Mouse (Mus musculus): ENCODE data around the gene Gm10961. TPM values are rescaled to one million over a fixed set of nuclear protein-coding genes. Genes with fewer than 3 reads are reported as not detected.
A peak's percentile ranks its signal among the peaks of the same experiment; 100 is the strongest.

The Gm10961 gene
- polyA plus RNA-seq, 1 experiment from 2014 or later = not detected

DNA sequence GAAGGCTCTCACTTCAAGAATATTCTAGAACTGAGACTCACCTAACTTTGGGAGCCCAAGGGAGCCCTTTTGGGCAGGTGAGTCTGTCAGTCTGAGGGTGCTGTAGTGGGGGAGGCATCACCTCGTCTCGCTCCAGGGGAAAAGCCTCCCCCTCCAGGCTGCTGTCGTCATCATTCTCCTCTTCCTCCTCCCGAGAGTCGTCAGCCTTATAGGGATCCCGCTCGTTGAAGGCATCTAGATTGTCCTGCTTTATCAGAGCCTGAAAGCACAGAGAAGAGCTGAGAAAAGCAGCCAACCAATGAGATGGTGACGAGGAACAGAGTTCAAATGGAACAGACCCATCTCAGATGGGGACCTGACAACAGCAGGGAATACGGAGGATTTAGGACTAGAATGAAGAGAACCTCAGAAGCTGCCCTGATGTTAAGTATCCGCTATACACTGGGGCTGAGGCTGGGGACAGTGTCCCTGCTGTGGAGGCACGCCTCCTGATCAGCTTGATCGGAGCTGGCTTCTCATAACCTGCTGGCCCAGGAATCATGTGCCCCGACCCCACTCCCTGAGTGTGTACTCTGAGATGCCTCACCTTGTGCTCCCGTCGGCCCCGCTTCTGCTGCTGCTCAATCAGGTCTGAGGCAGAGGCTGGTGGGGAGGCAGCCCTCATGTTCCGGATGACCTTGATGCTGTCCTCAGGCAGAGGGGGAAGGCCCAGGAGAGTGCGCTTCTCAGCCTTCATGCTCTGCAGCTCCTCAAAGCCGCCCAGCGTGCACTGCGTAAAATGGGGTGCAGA, 9.6 kb upstream of the Gm10961 start:
- Histone ChIP-seq H3K36me3 (peaks cover 97% of the 10 kb centered on the region), H3K9ac (no peak overlapping the region), H3K27ac (no peak overlapping the region), H3K4me3 (no peak overlapping the region), H3K4me2 (replicated peaks) (no peak overlapping the region), H3K9me3 (no peaks in the 10 kb centered on the region), H3K4me1 (no peaks in the 10 kb centered on the region), H3K27me3 (no peaks in the 10 kb centered on the region)
- 93% methylated on average over 21 of the region's 21 CpGs for WGBS
- ATAC-seq (ENCODE audit: low FRiP score, low read depth) = no peak

DNA sequence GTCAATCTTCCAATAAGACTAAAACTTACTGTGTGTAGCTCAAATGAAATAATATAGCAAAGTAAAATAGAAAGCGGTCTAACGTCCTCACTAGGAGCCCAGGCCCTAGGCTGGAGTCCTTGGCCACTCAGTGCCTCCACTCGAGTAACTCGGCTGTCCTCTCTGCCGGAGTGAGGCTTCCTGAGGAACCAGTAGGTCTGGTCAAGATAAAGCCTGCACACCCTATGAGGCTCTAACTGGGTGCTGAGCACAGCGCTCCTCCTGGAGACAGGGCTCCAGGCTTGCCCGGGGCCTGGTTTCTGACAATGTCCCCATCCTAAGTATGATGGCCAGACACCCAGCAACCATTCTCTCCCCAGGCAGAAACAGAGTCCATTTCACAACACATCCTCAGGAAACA, 8.6 kb upstream of the Gm10961 start:
- ATAC-seq (ENCODE audit: low FRiP score, low read depth) = no peak
- Histone ChIP-seq H3K27ac (no peak overlapping the region), H3K9me3 (no peaks in the 10 kb centered on the region), H3K27me3 (no peaks in the 10 kb centered on the region), H3K9ac (no peak overlapping the region), H3K4me1 (no peaks in the 10 kb centered on the region), H3K36me3 (peaks cover 97% of the 10 kb centered on the region), H3K4me2 (replicated peaks) (no peak overlapping the region), H3K4me3 (no peak overlapping the region)
- WGBS = 94% methylated on average over 7 of the region's 7 CpGs

- Histone ChIP-seq H3K9me3 (no peaks in the 10 kb centered on the region), H3K4me1 (no peaks in the 10 kb centered on the region), H3K27ac (no peak overlapping the region), H3K9ac (no peak overlapping the region), H3K4me3 (no peak overlapping the region), H3K4me2 (replicated peaks) (no peak overlapping the region), H3K36me3 (peaks cover 92% of the 10 kb centered on the region), H3K27me3 (no peaks in the 10 kb centered on the region)
- no peak for ATAC-seq (ENCODE audit: low FRiP score, low read depth)
- 94% methylated on average over 8 of the region's 8 CpGs for WGBS
These were observed 6.7 kb upstream of the Gm10961 start for GRCm38 (mm10) chr3:107624424-107624823.

- 93% methylated on average over 8 of the region's 8 CpGs for WGBS
- H3K4me1 ChIP-seq = peaks cover 9% of the 10 kb centered on the region
- no peak overlapping the region for H3K9ac ChIP-seq
- no peak overlapping the region for H3K4me2 ChIP-seq (replicated peaks)
- H3K36me3 ChIP-seq = peaks cover 84% of the 10 kb centered on the region
- ATAC-seq (ENCODE audit: low FRiP score, low read depth) = no peak
- H3K9me3 ChIP-seq = no peaks in the 10 kb centered on the region
- H3K4me3 ChIP-seq = no peak overlapping the region
- H3K27ac ChIP-seq = no peak overlapping the region
- H3K27me3 ChIP-seq = no peaks in the 10 kb centered on the region
These were observed 5.6 kb upstream of the Gm10961 start for GRCm38 (mm10) chr3:107625536-107625935.

DNA sequence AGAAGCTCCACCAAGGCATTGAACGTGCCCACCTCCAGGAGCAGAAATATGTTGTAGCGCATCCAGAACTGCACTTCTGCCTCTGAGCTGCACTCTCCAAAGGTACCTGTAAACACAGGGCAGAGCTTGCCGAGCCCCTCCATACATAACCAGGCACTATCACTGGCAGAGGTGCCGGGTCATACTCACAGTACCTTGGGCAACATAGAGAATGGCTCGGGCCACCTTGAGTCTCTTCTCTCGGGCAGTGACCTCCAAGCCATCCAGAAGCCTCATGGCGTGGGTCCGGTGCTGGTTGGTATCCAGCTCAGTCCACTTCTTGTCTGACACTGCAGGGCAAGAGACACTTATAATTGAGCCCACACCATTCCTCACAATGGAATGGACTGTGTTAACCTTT, 4.4 kb upstream of the Gm10961 start:
- Histone ChIP-seq H3K27ac (no peak overlapping the region), H3K9ac (no peak overlapping the region), H3K27me3 (no peaks in the 10 kb centered on the region), H3K9me3 (no peaks in the 10 kb centered on the region), H3K4me3 (no peak overlapping the region), H3K36me3 (peaks cover 72% of the 10 kb centered on the region), H3K4me1 (peaks cover 11% of the 10 kb centered on the region), H3K4me2 (replicated peaks) (no peak overlapping the region)
- 97% methylated on average over 8 of the region's 8 CpGs for WGBS
- ATAC-seq (ENCODE audit: low FRiP score, low read depth) = no peak

DNA sequence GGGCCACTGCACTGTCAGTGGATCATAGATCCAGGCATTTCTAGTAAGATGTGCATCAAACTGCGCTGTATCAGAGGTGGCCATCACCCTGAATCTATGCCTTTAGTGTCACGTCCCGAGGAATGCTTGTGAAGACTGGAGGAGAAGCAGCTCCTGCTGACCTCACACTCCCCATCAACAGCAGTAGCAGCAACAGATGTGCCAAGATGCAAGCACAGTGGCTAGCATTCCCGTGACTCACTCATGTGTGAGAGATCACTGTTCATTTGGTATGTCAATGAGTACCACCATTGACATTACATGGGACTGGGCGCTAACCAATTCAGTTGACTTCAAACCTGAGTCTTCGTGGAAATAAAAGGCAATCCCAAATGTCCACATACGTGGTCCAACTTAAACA, 3.5 kb upstream of the Gm10961 start:
- WGBS = 92% methylated on average over 7 of the region's 7 CpGs
- ATAC-seq (ENCODE audit: low FRiP score, low read depth) = no peak
- Histone ChIP-seq H3K4me1 (peaks cover 11% of the 10 kb centered on the region), H3K9ac (no peak overlapping the region), H3K27me3 (no peaks in the 10 kb centered on the region), H3K27ac (no peak overlapping the region), H3K9me3 (no peaks in the 10 kb centered on the region), H3K36me3 (peaks cover 63% of the 10 kb centered on the region), H3K4me3 (no peak overlapping the region), H3K4me2 (replicated peaks) (no peak overlapping the region)

DNA sequence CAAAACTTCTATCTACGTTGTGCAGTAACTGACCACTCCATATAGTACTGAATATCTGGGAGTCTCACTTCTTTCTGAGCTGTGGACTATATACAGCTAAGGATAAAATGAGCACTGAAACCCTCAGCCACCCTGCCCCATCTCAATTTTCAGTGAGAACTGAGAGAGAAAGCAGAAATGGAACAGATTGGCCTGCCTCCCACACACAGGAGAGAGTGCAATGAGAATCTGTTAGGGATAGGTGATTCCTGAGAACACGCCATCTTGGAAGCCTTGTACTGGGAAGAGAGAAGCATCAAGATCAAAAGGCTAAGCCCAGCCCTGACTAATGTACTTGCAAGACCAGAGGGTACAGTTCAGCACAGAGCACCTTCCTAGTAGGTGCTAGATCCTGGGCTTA, 2.6 kb upstream of the Gm10961 start:
- Histone ChIP-seq H3K27me3 (no peaks in the 10 kb centered on the region), H3K4me2 (replicated peaks) (no peak overlapping the region), H3K27ac (no peak overlapping the region), H3K4me1 (peaks cover 11% of the 10 kb centered on the region), H3K4me3 (no peak overlapping the region), H3K36me3 (peaks cover 54% of the 10 kb centered on the region), H3K9ac (no peak overlapping the region), H3K9me3 (no peaks in the 10 kb centered on the region)
- 92% methylated on average over 2 of the region's 2 CpGs for WGBS
- ATAC-seq (ENCODE audit: low FRiP score, low read depth) = no peak

- H3K9ac ChIP-seq = no peak overlapping the region
- no peaks in the 10 kb centered on the region for H3K27me3 ChIP-seq
- H3K27ac ChIP-seq = no peak overlapping the region
- peaks cover 45% of the 10 kb centered on the region for H3K36me3 ChIP-seq
- H3K4me1 ChIP-seq = peaks cover 11% of the 10 kb centered on the region
- 89% methylated on average over 4 of the region's 4 CpGs for WGBS
- H3K4me2 ChIP-seq (replicated peaks) = no peak overlapping the region
- ATAC-seq (ENCODE audit: low FRiP score, low read depth) = no peak
- no peaks in the 10 kb centered on the region for H3K9me3 ChIP-seq
- H3K4me3 ChIP-seq = no peak overlapping the region
These were observed 1.7 kb upstream of the Gm10961 start for GRCm38 (mm10) chr3:107629411-107629810.

DNA sequence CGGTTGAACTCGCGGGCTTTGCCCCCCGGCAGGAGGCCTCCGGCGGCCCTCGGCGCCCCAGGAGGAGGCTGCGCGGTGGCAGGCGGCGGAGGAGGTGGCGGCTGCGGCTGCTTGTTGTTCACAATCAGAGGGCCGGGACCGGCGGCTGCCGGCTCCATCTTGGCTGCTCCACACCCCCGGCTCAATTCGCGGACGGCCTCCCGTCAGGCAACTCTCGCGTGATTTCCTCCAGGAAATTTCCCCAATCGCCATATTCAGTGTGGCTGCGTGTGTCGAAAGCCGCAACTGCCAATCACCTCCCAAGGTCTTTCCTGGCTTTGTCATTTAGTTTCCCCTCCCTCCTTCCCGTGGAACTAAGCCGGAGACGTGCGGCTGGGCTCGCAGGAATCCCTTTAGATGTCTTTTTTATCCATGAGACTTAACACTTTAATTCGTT, 419 bp downstream of the Gm10961 start, which contains the start of gene Strip1:
Gene Strip1, minus strand, starts transcription at position 172 of the 436 bp plus-strand sequence.
- peak; percentile 95 for ATAC-seq (ENCODE audit: low FRiP score, low read depth)
- Histone ChIP-seq H3K9me3 (no peaks in the 10 kb centered on the region), H3K36me3 (peaks cover 24% of the 10 kb centered on the region), H3K4me2 (replicated peaks) (peak within 1 kb of the TSS; percentile 84), H3K4me1 (peaks cover 11% of the 10 kb centered on the region), H3K4me3 (peak within 1 kb of the TSS; percentile 98), H3K27ac (peak within 1 kb of the TSS; percentile 93), H3K9ac (peak within 1 kb of the TSS; percentile 98), H3K27me3 (no peaks in the 10 kb centered on the region)
- WGBS = under 1% methylated on average over 35 of the region's 35 CpGs

DNA sequence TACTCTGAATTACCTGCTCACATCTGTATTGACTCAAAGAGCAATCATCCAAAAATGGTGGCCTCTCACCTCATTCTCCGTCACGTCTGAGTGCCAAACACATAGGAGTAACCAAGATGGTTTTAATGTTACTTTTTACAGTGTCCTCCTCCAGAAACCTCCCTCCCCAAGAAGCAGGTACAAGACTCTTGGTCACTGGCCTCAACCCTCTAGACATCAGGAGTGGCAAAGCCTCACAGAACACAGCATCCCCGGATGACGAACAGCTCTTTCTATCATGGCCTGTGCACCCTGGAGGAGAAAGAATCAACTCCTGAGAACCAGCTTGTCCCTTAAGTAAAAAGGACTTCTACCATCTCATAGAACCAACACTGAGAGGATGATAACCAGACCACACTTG, 1.7 kb downstream of the Gm10961 start:
- peaks cover 11% of the 10 kb centered on the region for H3K36me3 ChIP-seq
- 79% methylated on average over 4 of the region's 4 CpGs for WGBS
- H3K27ac ChIP-seq = no peak overlapping the region
- no peaks in the 10 kb centered on the region for H3K27me3 ChIP-seq
- peaks cover 11% of the 10 kb centered on the region for H3K4me1 ChIP-seq
- no peaks in the 10 kb centered on the region for H3K9me3 ChIP-seq
- no peak overlapping the region for H3K4me2 ChIP-seq (replicated peaks)
- ATAC-seq (ENCODE audit: low FRiP score, low read depth) = no peak
- no peak overlapping the region for H3K9ac ChIP-seq
- H3K4me3 ChIP-seq = no peak overlapping the region

DNA sequence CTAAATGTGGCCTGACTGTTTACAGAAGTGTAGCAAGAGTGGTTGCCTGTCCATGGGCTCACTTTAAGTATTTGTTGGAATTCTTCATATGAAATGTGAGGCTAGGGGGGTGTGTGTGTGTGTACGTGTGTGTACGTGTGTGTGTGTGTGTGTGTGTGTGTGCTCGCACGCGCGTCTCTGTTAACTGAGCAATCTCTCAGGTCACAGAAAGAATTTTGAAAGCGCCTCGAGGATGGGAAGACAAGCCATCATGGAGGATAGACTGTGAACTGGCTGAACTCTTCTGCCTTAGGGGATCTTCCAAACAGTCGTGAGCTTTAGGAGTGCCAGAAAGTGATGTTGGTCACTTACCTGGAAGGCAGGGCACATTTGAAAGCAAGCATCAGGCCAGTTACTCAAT, 2.8 kb downstream of the Gm10961 start:
- no peak for ATAC-seq (ENCODE audit: low FRiP score, low read depth)

DNA sequence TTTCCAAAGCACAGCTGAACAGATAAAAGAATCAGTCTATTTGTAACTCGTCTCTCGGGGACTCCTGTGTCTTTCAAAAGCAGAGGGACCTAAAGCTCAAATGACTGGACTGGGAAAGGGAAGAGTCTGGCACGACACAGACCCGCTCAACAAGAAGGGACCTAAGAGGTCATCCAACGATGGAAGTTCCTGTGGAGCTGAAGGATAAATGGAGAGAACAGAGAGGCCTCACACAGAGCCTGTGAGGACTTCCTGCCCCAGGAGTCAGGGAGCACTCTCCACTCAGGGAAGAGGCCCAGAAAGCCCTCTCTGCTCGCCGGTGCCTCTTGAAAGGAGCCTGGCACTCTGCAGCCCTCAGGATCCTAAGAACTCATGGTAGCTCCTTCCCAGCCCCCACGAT, 4.7 kb downstream of the Gm10961 start:
- no peak for ATAC-seq (ENCODE audit: low FRiP score, low read depth)
- no peak overlapping the region for H3K4me2 ChIP-seq (replicated peaks)
- H3K4me3 ChIP-seq = no peak overlapping the region
- no peaks in the 10 kb centered on the region for H3K4me1 ChIP-seq
- no peak overlapping the region for H3K27ac ChIP-seq
- H3K9me3 ChIP-seq = no peaks in the 10 kb centered on the region
- no peak overlapping the region for H3K9ac ChIP-seq
- H3K36me3 ChIP-seq = no peaks in the 10 kb centered on the region
- 63% methylated on average over 8 of the region's 8 CpGs for WGBS
- H3K27me3 ChIP-seq = no peaks in the 10 kb centered on the region

More for the DNA sequence above, 2.8 kb downstream of the Gm10961 start:
- WGBS = 89% methylated on average over 9 of the region's 9 CpGs
- Histone ChIP-seq H3K4me3 (no peak overlapping the region), H3K27me3 (no peaks in the 10 kb centered on the region), H3K27ac (no peak overlapping the region), H3K36me3 (peaks cover under 1% of the 10 kb centered on the region; the same call in 1 of the 2 replicates), H3K4me1 (peaks cover 11% of the 10 kb centered on the region), H3K9me3 (no peaks in the 10 kb centered on the region), H3K9ac (no peak overlapping the region), H3K4me2 (replicated peaks) (no peak overlapping the region)

- H3K4me3 ChIP-seq = no peak overlapping the region
- no peaks in the 10 kb centered on the region for H3K4me1 ChIP-seq
- H3K9ac ChIP-seq = no peak overlapping the region
- 65% methylated on average over 3 of the region's 3 CpGs for WGBS
- H3K9me3 ChIP-seq = no peaks in the 10 kb centered on the region
- H3K36me3 ChIP-seq = no peaks in the 10 kb centered on the region
- no peaks in the 10 kb centered on the region for H3K27me3 ChIP-seq
- no peak overlapping the region for H3K27ac ChIP-seq
- no peak for ATAC-seq (ENCODE audit: low FRiP score, low read depth)
- H3K4me2 ChIP-seq (replicated peaks) = no peak overlapping the region
These were observed 5.1 kb downstream of the Gm10961 start for GRCm38 (mm10) chr3:107636236-107636635.
